Mouse (Mus musculus) hindlimb bud, embryonic 11.5 days (tissue): ENCODE results near the gene Zfp36l1.

Experiments
- DNase-seq: peaks from one replicate; pipeline ENCODE4 v3.0.0-alpha.2; 2012; ENCODE audit warnings: low read depth, low spot score; ENCODE audit errors: extremely low spot score

The Zfp36l1 gene

GRCm38 (mm10) chr12:80070534-80071287 lies 42.1 kb downstream of the Zfp36l1 start:
- no peak for DNase-seq

GRCm38 (mm10) chr12:80069040-80069439 lies 43.8 kb downstream of the Zfp36l1 start:
- no peak for DNase-seq

DNA sequence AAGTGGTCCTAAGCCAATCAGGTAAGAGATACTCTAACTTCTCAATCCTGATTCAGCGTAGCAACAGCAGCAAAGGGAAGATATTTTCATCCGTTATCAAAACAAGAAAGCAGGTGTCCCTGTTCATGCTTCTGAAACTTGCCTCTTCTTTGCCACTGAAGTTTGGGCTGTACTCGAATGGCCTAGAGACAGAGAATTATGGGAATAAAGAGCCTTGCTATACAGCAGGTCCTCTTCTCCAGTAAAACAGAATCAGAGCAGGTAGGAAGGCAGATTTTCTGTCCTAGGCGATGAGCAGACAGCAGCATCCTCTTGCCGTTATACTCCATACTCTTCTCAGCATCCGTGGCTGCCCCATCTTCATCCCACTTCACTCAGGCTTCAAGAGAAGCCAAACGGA lies 44.8 kb downstream of the Zfp36l1 start:
- no peak for DNase-seq

GRCm38 (mm10) chr12:80065049-80065448 lies 47.8 kb downstream of the Zfp36l1 start:
- DNase-seq = no peak

DNA sequence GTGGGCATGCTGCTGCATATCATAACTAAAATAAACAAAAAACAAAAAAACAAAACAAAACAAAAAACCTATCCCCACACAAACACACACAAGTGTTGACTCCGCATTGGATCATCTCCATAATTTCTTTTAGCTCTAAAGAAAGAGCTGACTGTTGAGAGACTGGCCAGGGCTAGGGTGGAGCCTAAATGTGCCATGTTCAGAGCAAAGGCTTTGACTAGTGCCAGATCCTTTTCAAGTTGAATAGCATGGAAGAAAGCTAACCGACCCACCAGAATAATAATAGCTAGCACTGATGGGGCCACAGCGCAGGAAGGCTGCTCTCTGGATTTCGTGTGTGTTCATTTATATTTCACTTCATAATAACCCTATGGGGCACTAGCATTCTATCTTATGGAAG lies 48.5 kb downstream of the Zfp36l1 start:
- no peak for DNase-seq

GRCm38 (mm10) chr12:80063402-80064150 lies 49.2 kb downstream of the Zfp36l1 start:
- no peak for DNase-seq

DNA sequence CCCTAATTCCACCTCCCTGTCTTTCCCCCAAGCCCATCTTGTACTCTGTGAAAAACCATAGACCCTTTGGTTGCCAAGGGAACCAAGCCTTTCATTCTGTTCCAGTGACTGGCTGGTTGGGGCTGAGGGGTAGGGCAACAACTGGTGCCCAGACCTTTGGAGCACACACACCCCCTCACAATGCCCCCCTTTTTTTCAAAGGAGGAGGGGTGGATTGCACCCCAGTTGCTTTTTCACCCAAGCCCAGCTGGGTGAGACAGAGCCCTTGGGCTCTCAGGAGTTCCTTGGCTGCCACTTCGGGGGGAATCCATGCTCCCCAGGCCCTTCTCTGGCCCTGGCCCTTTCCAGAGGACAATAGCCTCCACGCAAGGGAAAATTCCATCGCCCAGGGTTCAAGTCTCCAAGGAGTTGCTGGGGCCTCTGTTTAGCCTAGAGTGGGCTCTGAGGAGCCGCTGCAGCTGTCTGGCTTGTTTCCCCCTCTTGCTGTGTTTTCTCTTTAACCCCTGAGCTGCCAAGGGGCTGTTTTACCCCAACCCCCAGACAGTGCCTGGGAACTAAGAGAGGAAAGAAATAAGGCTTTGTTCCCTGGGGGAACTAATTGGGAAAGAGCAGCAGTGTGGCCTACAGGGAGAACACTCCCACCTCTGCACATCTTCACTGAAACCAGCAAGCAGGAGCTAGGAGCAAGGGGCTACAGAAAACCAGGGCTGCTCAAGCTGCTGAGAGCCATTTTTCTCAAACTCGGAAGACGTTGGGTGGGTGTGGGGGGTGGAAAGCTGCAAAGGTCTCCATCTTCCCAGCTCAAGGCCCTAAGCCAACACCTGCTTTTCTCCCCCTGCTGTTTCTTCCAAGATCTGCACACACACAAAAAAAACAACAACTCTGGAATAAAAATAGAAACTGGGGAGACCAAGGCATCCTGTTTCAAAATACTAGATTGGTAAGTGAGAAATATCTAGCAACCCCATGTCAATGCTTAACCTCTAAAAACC lies 50.1 kb downstream of the Zfp36l1 start:
- peak; percentile 57 for DNase-seq

GRCm38 (mm10) chr12:80061810-80062209 lies 51.0 kb downstream of the Zfp36l1 start:
- DNase-seq = no peak

- no peak for DNase-seq
These were observed 52.0 kb downstream of the Zfp36l1 start for GRCm38 (mm10) chr12:80060809-80061208.

GRCm38 (mm10) chr12:80060338-80060737 lies 52.5 kb downstream of the Zfp36l1 start:
- DNase-seq = no peak

GRCm38 (mm10) chr12:80059773-80060328 lies 53.0 kb downstream of the Zfp36l1 start:
- DNase-seq = no peak
